Mouse (Mus musculus) skeletal muscle tissue, adult 2 months (tissue): ENCODE measurements around the gene Gsg1l2.
A peak's percentile ranks its signal among the peaks of the same experiment; 100 is the strongest.

Experiments used
- DNase-seq: peaks from one replicate; pipeline ENCODE4 v3.0.0-alpha.2; 2012; ENCODE audit warnings: low read depth, low spot score

Gene Gsg1l2

GRCm38 (mm10) chr11:67774379-67774778, at the start of gene Gsg1l2:
TSS of gene Gsg1l2 (plus strand) at chr11:67774608.
- DNase-seq, result no peak

GRCm38 (mm10) chr11:67727095-67727494, 47.3 kb upstream of the Gsg1l2 start:
- DNase-seq, result peak; percentile 69

- peak; percentile 48 for DNase-seq
Observed at GRCm38 (mm10) chr11:67728726-67729125, 45.7 kb upstream of the Gsg1l2 start.

GRCm38 (mm10) chr11:67731056-67731455, 43.4 kb upstream of the Gsg1l2 start:
- peak; percentile 27 for DNase-seq

GRCm38 (mm10) chr11:67733726-67734125, 40.7 kb upstream of the Gsg1l2 start:
- no peak for DNase-seq

GRCm38 (mm10) chr11:67734597-67734996, 39.8 kb upstream of the Gsg1l2 start:
- DNase-seq, result no peak

- DNase-seq, result no peak
Observed at GRCm38 (mm10) chr11:67738345-67738744, 36.1 kb upstream of the Gsg1l2 start.

GRCm38 (mm10) chr11:67738846-67739490, 35.4 kb upstream of the Gsg1l2 start:
- no peak for DNase-seq

GRCm38 (mm10) chr11:67741569-67741968, 32.8 kb upstream of the Gsg1l2 start:
- no peak for DNase-seq

- DNase-seq, result no peak
Observed at GRCm38 (mm10) chr11:67756287-67756686, 18.1 kb upstream of the Gsg1l2 start.

GRCm38 (mm10) chr11:67757373-67758167, 16.8 kb upstream of the Gsg1l2 start:
- DNase-seq, result peak; percentile 26

GRCm38 (mm10) chr11:67771053-67771452, 3.4 kb upstream of the Gsg1l2 start, which contains the start of gene Glp2r:
TSS of gene Glp2r (minus strand) at chr11:67771153.
- DNase-seq, result no peak

GRCm38 (mm10) chr11:67771691-67772090, 2.7 kb upstream of the Gsg1l2 start:
- no peak for DNase-seq

- peak; percentile 32 for DNase-seq
Observed at GRCm38 (mm10) chr11:67772577-67772976, 1.8 kb upstream of the Gsg1l2 start.

GRCm38 (mm10) chr11:67790182-67790581, 15.8 kb downstream of the Gsg1l2 start:
- peak; percentile 35 for DNase-seq

- peak; percentile 80 for DNase-seq
Observed at GRCm38 (mm10) chr11:67797931-67798330, 23.5 kb downstream of the Gsg1l2 start, which contains the start of gene Dhrs7c. TSS of gene Dhrs7c (plus strand) at chr11:67798187.

- no peak for DNase-seq
Observed at GRCm38 (mm10) chr11:67800130-67800723, 25.8 kb downstream of the Gsg1l2 start.

GRCm38 (mm10) chr11:67801169-67801568, 26.8 kb downstream of the Gsg1l2 start:
- no peak for DNase-seq

- DNase-seq, result no peak
Observed at GRCm38 (mm10) chr11:67805538-67805937, 31.1 kb downstream of the Gsg1l2 start.

GRCm38 (mm10) chr11:67806832-67807597, 32.6 kb downstream of the Gsg1l2 start:
- DNase-seq, result no peak

GRCm38 (mm10) chr11:67808051-67808450, 33.6 kb downstream of the Gsg1l2 start:
- DNase-seq, result no peak

- no peak for DNase-seq
Observed at GRCm38 (mm10) chr11:67811535-67811934, 37.1 kb downstream of the Gsg1l2 start.
